ENCODE assay signal across 28 mouse cellular contexts in genomic region chr1:133364890-133365289, GRCm38 (mm10). TPM values are rescaled to one million over a fixed set of nuclear protein-coding genes. Genes with fewer than 3 reads are reported as not detected.
DNase-seq lines count a peak whose midpoint lies in the region; ATAC-seq and TF ChIP-seq lines count a peak whose summit lies in the region.
"Had no signal": no experiment of that assay in that cellular context is flagged by ENCODE, and none has a peak within 500 bp of the region (broad histone marks: within the 10 kb centered on the region; RNA-seq: fewer than 3 reads in every experiment).

No protein-coding gene starts in this region.

- H3K27me3 ChIP-seq in hindbrain, embryonic 15.5 days = peaks cover 9% of the 10 kb centered on the region; the same call in 1 of the 2 replicates
- H3K27me3 ChIP-seq in hindbrain, embryonic 12.5 days = peaks cover 37% of the 10 kb centered on the region
- peaks cover 33% of the 10 kb centered on the region for H3K27me3 ChIP-seq in neural tube, embryonic 13.5 days
- no peaks in the 10 kb centered on the region for H3K27me3 ChIP-seq in midbrain, postnatal 0 days (ENCODE audit: insufficient read depth, low read length)

- no peak overlapping the region for H3K4me3 ChIP-seq in hindbrain, embryonic 15.5 days
- H3K4me3 ChIP-seq in hindbrain, embryonic 12.5 days = no peak overlapping the region
- H3K4me3 ChIP-seq in neural tube, embryonic 13.5 days = no peak overlapping the region
- H3K4me3 ChIP-seq in midbrain, postnatal 0 days (ENCODE audit: low read depth, low read length) = no peak overlapping the region
- H3K4me3 ChIP-seq: myocyte had no signal

- peak overlapping the region; percentile 87; the same call in 1 of the 2 replicates for H3K4me2 ChIP-seq in hindbrain, embryonic 15.5 days
- no peak overlapping the region for H3K4me2 ChIP-seq in hindbrain, embryonic 12.5 days (replicated peaks)
- peak overlapping the region; percentile 87; the same call in 1 of the 2 replicates for H3K4me2 ChIP-seq in neural tube, embryonic 13.5 days
- H3K4me2 ChIP-seq in midbrain, postnatal 0 days (ENCODE audit: low read depth, low read length, poor library complexity, severe bottlenecking) = peak overlapping the region; percentile 88; the same call in 1 of the 2 replicates

- no peak overlapping the region for H3K27ac ChIP-seq in hindbrain, embryonic 15.5 days (replicated peaks)
- no peak overlapping the region for H3K27ac ChIP-seq in hindbrain, embryonic 12.5 days
- no peak overlapping the region for H3K27ac ChIP-seq in neural tube, embryonic 13.5 days (replicated peaks)
- H3K27ac ChIP-seq in midbrain, postnatal 0 days (ENCODE audit: low read depth, low read length) = no peak overlapping the region
- H3K27ac ChIP-seq: forebrain, embryonic 12.5 days; stomach, postnatal 0 days had no signal

- H3K9me3 ChIP-seq in hindbrain, embryonic 15.5 days = no peaks in the 10 kb centered on the region
- no peaks in the 10 kb centered on the region for H3K9me3 ChIP-seq in hindbrain, embryonic 12.5 days (replicated peaks)
- H3K9me3 ChIP-seq in neural tube, embryonic 13.5 days = no peaks in the 10 kb centered on the region
- H3K9me3 ChIP-seq in midbrain, postnatal 0 days (ENCODE audit: low read length) = no peaks in the 10 kb centered on the region
- H3K9me3 ChIP-seq: forebrain, embryonic 12.5 days had no signal

- no peak overlapping the region for H3K9ac ChIP-seq in hindbrain, embryonic 15.5 days
- H3K9ac ChIP-seq in hindbrain, embryonic 12.5 days = no peak overlapping the region
- no peak overlapping the region for H3K9ac ChIP-seq in neural tube, embryonic 13.5 days
- H3K9ac ChIP-seq in midbrain, postnatal 0 days (replicated peaks; ENCODE audit: low read length, poor library complexity, severe bottlenecking) = peak overlapping the region; percentile 33; the same call in 1 of the 2 replicates

- H3K36me3 ChIP-seq in hindbrain, embryonic 15.5 days = no peaks in the 10 kb centered on the region
- no peaks in the 10 kb centered on the region for H3K36me3 ChIP-seq in hindbrain, embryonic 12.5 days
- no peaks in the 10 kb centered on the region for H3K36me3 ChIP-seq in neural tube, embryonic 13.5 days
- H3K36me3 ChIP-seq in midbrain, postnatal 0 days (ENCODE audit: insufficient read depth, low read length) = no peaks in the 10 kb centered on the region
- H3K36me3 ChIP-seq: forebrain, embryonic 12.5 days had no signal

- 56% methylated on average over 2 of the region's 2 CpGs for whole genome bisulfite sequencing in hindbrain, embryonic 15.5 days
- 41% methylated on average over 2 of the region's 2 CpGs for WGBS in hindbrain, embryonic 12.5 days
- WGBS in neural tube, embryonic 13.5 days = 52% methylated on average over 2 of the region's 2 CpGs
- WGBS in midbrain, postnatal 0 days = 55% methylated on average over 2 of the region's 2 CpGs

- no peak for ATAC-seq in hindbrain, embryonic 15.5 days (ENCODE audit: low FRiP score, low read depth)
- ATAC-seq in hindbrain, embryonic 12.5 days (ENCODE audit: low FRiP score) = no peak
- ATAC-seq in neural tube, embryonic 13.5 days (ENCODE audit: low read depth) = no peak
- no peak for ATAC-seq in midbrain, postnatal 0 days (ENCODE audit: low FRiP score)
- ATAC-seq: CD4-positive, CD25-positive, alpha-beta regulatory T cell, adult 4 months; inflammation-experienced regulatory T-cells, adult 6 months had no signal

- peaks cover 30% of the 10 kb centered on the region for H3K4me1 ChIP-seq in hindbrain, embryonic 15.5 days (replicated peaks)
- peaks cover 31% of the 10 kb centered on the region for H3K4me1 ChIP-seq in hindbrain, embryonic 12.5 days
- H3K4me1 ChIP-seq in neural tube, embryonic 13.5 days (replicated peaks) = peaks cover 28% of the 10 kb centered on the region
- H3K4me1 ChIP-seq in midbrain, postnatal 0 days (ENCODE audit: insufficient read depth, low read length) = 0 out of 2 replicates have a peak, but pooled peaks cover 3% of the 10 kb centered on the region

- peak; percentile 54 to 67 for DNase-seq in adrenal gland, adult (ENCODE audit: inconsistent age in 2 of 2, low spot score in 1 of 2)
- no peak for DNase-seq in adrenal gland, adult 8-10 months
- DNase-seq in neural tube, embryonic 10.5 days (ENCODE audit: extremely low spot score, low spot score) = no peak
- DNase-seq in midbrain, postnatal 0 days (ENCODE audit: low spot score) = no peak
- DNase-seq in thymus, postnatal 14 days = no peak
- DNase-seq: cerebellum, adult 11 months; cerebellum, postnatal 25 days; gastrocnemius, postnatal 10 days; heart, adult 18-20 months; kidney, adult 9 months; kidney, postnatal 4 days; right cerebral cortex, postnatal 25 days; thymus, postnatal 4 days had no signal

- TF ChIP-seq CTCF in midbrain, postnatal 0 days (IDR thresholded peaks at IDR 0.05) = no peak

RNA-seq across cellular contexts. Expression of gene Etnk2, which starts 1.5 kb away (rescaled TPM):
- total RNA-seq in adrenal gland, adult 8-10 months (2022) = 10 to 100 TPM in 2 of 4 experiments, 1 to 10 TPM in 2; 6.0 to 34.7 (median 13.4) TPM
- 21.1 and 22.4 TPM in 2 replicates for polyA plus RNA-seq in hindbrain, embryonic 15.5 days (2015; fragmentation: Nextera tagmentation; extraction: Ambion mirVana)
- polyA plus RNA-seq in hindbrain, embryonic 12.5 days (2016; fragmentation: Nextera tagmentation; extraction: Ambion mirVana) = 5.2 and 5.6 TPM in 2 replicates
- polyA plus RNA-seq in neural tube, embryonic 13.5 days (2015; fragmentation: Nextera tagmentation; extraction: Ambion mirVana) = 10.1 and 10.2 TPM in 2 replicates
- total RNA-seq in midbrain, postnatal 0 days (2014; rRNA removed) = 49.8 and 52.0 TPM in 2 replicates
- 34.5 and 37.2 TPM in 2 replicates for polyA plus RNA-seq in midbrain, postnatal 0 days (2015; fragmentation: Nextera tagmentation; extraction: Ambion mirVana)
- total RNA-seq: megakaryocyte, adult 5-6 weeks had no signal
- polyA plus RNA-seq: CD4-positive, CD25-positive, alpha-beta regulatory T cell, adult 4 months; inflammation-experienced regulatory T-cells, adult 6 months had no signal

RNA-seq across cellular contexts. Expression of gene Ren1, which starts 14.6 kb away (rescaled TPM):
- total RNA-seq in adrenal gland, adult 8-10 months (2022) = 1 to 10 TPM in 3 of 4 experiments, under 1 TPM in 1; 0.97 to 5.8 (median 4.7) TPM
- 7.9 and 11.1 TPM in 2 replicates for polyA plus RNA-seq in hindbrain, embryonic 15.5 days (2015; fragmentation: Nextera tagmentation; extraction: Ambion mirVana)
- 0.99 and 1.9 TPM in 2 replicates for polyA plus RNA-seq in hindbrain, embryonic 12.5 days (2016; fragmentation: Nextera tagmentation; extraction: Ambion mirVana)
- 0.20 and 0.37 TPM in 2 replicates for polyA plus RNA-seq in neural tube, embryonic 13.5 days (2015; fragmentation: Nextera tagmentation; extraction: Ambion mirVana)
- 0.14 TPM in 1 of 2 replicates, not detected in the other for total RNA-seq in midbrain, postnatal 0 days (2014; rRNA removed)
- polyA plus RNA-seq in midbrain, postnatal 0 days (2015; fragmentation: Nextera tagmentation; extraction: Ambion mirVana) = 0.23 TPM in 1 of 2 replicates, not detected in the other
- total RNA-seq: gastrocnemius, postnatal 10 days; heart, adult 18-20 months; left cerebral cortex, postnatal 10 days; megakaryocyte, adult 5-6 weeks had no signal
- polyA plus RNA-seq: CD4-positive, CD25-positive, alpha-beta regulatory T cell, adult 4 months; forebrain, embryonic 12.5 days; frontal cortex, adult 2 months; inflammation-experienced regulatory T-cells, adult 6 months; myocyte had no signal

RNA-seq across cellular contexts. Expression of gene Kiss1, which starts 43.2 kb away (rescaled TPM):
- total RNA-seq in adrenal gland, adult 8-10 months (2022) = not detected
- polyA plus RNA-seq in hindbrain, embryonic 15.5 days (2015; fragmentation: Nextera tagmentation; extraction: Ambion mirVana) = 0.34 TPM in 1 of 2 replicates, not detected in the other
- not detected in 2 replicates for polyA plus RNA-seq in hindbrain, embryonic 12.5 days (2016; fragmentation: Nextera tagmentation; extraction: Ambion mirVana)
- not detected in 2 replicates for polyA plus RNA-seq in neural tube, embryonic 13.5 days (2015; fragmentation: Nextera tagmentation; extraction: Ambion mirVana)
- total RNA-seq in midbrain, postnatal 0 days (2014; rRNA removed) = not detected in 2 replicates
- 0.47 and 2.6 TPM in 2 replicates for polyA plus RNA-seq in midbrain, postnatal 0 days (2015; fragmentation: Nextera tagmentation; extraction: Ambion mirVana)
- total RNA-seq: gastrocnemius, postnatal 10 days; heart, adult 18-20 months; left cerebral cortex, postnatal 10 days; megakaryocyte, adult 5-6 weeks had no signal
- polyA plus RNA-seq: brain, embryonic 14.5 days; CD4-positive, CD25-positive, alpha-beta regulatory T cell, adult 4 months; forebrain, embryonic 12.5 days; heart, postnatal 0 days; inflammation-experienced regulatory T-cells, adult 6 months; limb, embryonic 14.5 days; myocyte; stomach, postnatal 0 days had no signal

RNA-seq across cellular contexts. Expression of gene Golt1a, which starts 55.3 kb away (rescaled TPM):
- 1 to 10 TPM in 2 of 4 experiments, not detected in 2; 1.2 to 1.9 TPM for total RNA-seq in adrenal gland, adult 8-10 months (2022)
- 0.13 TPM in 1 of 2 replicates, not detected in the other for polyA plus RNA-seq in hindbrain, embryonic 15.5 days (2015; fragmentation: Nextera tagmentation; extraction: Ambion mirVana)
- not detected in 2 replicates for polyA plus RNA-seq in hindbrain, embryonic 12.5 days (2016; fragmentation: Nextera tagmentation; extraction: Ambion mirVana)
- not detected in 2 replicates for polyA plus RNA-seq in neural tube, embryonic 13.5 days (2015; fragmentation: Nextera tagmentation; extraction: Ambion mirVana)
- not detected in 2 replicates for total RNA-seq in midbrain, postnatal 0 days (2014; rRNA removed)
- polyA plus RNA-seq in midbrain, postnatal 0 days (2015; fragmentation: Nextera tagmentation; extraction: Ambion mirVana) = not detected in 2 replicates
- total RNA-seq: gastrocnemius, postnatal 10 days; heart, adult 18-20 months; layer of hippocampus, postnatal 10 days; megakaryocyte, adult 5-6 weeks had no signal
- polyA plus RNA-seq: brain, embryonic 14.5 days; CD4-positive, CD25-positive, alpha-beta regulatory T cell, adult 4 months; forebrain, embryonic 12.5 days; heart, postnatal 0 days; inflammation-experienced regulatory T-cells, adult 6 months; limb, embryonic 14.5 days; myocyte had no signal

RNA-seq across cellular contexts. Expression of gene Sox13, which starts 59.3 kb away (rescaled TPM):
- 10 to 100 TPM; 14.7 to 25.2 (median 18.0) TPM for total RNA-seq in adrenal gland, adult 8-10 months (2022)
- 6.0 and 7.3 TPM in 2 replicates for polyA plus RNA-seq in hindbrain, embryonic 15.5 days (2015; fragmentation: Nextera tagmentation; extraction: Ambion mirVana)
- polyA plus RNA-seq in hindbrain, embryonic 12.5 days (2016; fragmentation: Nextera tagmentation; extraction: Ambion mirVana) = 17.5 and 19.2 TPM in 2 replicates
- 8.8 TPM in 2 replicates for polyA plus RNA-seq in neural tube, embryonic 13.5 days (2015; fragmentation: Nextera tagmentation; extraction: Ambion mirVana)
- 16.5 and 17.3 TPM in 2 replicates for total RNA-seq in midbrain, postnatal 0 days (2014; rRNA removed)
- 3.3 and 4.7 TPM in 2 replicates for polyA plus RNA-seq in midbrain, postnatal 0 days (2015; fragmentation: Nextera tagmentation; extraction: Ambion mirVana)
- polyA plus RNA-seq: CD4-positive, CD25-positive, alpha-beta regulatory T cell, adult 4 months; inflammation-experienced regulatory T-cells, adult 6 months had no signal

Comparison
In these comparisons a context has a peak if more than half of its experiments do, and no peak if none do; other contexts are left out.
1. DNase-seq: peak in adrenal gland, adult (2 of 2); none in adrenal gland, adult 8-10 months (single experiment), neural tube, embryonic 10.5 days (single experiment), midbrain, postnatal 0 days (single experiment) and thymus, postnatal 14 days (single experiment).